Mouse (Mus musculus): ENCODE measurements around the gene Samsn1.
"Not testable (repeated sequence)": the region's sequence is repeated elsewhere in the genome, so short reads cannot be mapped to it uniquely, and the experiment has no call there.

Samsn1 gene

DNA sequence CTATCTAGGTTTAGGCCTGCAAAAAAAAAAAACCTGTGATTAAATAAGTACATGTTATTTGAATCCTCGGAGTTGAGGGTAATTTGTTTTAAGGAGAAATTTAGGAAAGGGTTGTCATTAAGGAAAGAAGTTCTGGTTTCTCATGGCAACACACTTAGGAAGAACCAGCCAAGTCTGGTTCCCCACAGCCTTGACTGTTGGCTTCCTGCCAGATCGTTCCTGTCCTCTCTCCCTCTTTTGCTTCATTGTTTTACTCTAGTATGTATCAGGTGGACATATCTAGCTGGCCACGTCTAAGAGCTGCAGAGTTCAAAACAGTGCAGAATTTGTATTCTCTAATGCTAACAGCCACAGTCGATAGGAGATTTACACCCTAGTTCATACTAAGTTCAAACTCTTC is 146.2 kb downstream of the Samsn1 start:
- DNase-seq (ENCODE audit: low read depth, low spot score) = no peak

DNA sequence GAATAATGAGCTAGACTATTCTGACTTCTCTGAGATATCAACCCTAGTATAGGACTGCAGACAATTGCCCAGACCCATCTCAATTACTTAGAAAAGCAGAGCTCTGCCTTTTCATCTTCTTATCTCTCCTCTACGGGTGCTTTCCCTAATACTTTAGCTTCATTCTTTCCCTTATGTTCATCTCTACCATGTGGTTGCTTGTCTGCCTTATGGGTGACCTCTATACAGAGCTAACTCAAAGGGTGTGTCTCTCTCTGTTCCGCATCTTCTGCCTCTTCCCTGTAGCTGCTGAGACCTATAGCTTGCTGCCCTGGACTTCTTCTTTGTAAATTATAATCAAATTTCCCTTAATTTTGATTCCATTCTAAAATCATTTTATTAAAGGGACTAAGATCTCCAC is 147.6 kb downstream of the Samsn1 start:
- no peak for DNase-seq (ENCODE audit: low read depth, low spot score)

DNA sequence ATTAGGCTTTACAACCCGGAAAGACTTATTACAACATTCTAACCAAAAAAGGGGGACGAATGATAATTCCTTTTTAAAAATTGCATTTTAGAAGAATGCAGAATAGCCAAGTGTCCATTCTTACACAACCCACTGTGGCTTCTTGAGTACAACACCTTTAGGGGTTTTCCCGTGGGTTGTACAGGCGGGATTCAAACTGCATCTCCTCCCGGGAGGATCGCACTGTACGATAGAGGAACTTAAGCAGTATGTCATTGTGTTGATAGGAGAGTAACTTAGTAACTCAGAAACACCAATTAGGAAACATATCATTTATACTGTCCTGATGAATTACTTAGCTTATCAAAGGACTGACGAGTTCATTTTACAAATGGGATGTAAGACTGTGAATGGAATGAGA is 149.8 kb downstream of the Samsn1 start:
- no peak for DNase-seq (ENCODE audit: low read depth, low spot score)

DNA sequence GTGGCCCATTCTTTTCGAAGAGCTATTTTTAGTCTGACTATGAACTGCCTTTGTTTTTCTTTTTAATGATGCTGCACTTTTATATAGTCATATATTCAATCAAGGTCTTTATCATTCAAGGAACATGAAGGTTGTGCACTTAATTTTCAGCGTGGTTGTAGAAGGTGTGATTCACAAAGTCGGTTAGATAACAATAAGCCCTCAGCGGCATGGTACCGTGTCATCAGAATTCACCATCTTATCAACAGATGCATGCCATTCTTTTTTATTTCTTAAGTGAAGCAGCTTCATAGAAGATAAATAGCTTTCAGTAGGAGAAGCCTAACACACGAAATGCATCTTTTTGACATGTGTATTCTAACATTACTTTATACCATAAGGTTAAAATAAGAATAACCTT is 154.7 kb downstream of the Samsn1 start:
- no peak for DNase-seq (ENCODE audit: low read depth, low spot score)

GRCm38 (mm10) chr16:75865505-75865904 is 156.6 kb downstream of the Samsn1 start:
- no peak for DNase-seq (ENCODE audit: low read depth, low spot score)

DNA sequence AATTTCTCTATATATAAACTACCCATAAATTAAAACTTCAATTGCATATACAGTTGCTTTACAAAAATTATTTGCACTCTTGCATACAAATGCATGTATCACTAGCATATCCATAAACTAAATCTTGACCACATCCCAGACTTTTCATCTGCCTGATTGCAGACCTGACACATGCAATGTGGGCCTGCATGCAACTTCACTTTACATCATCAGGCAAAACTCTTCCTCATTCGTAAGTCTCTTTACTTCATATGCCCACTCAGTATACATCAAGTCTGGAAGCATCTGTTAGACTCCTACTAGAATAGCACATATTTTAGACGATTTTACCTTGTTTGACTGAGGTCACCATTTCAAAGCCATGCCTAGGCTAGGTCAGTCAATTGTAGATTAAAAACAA is 157.4 kb downstream of the Samsn1 start:
- DNase-seq (ENCODE audit: low read depth, low spot score) = no peak

DNA sequence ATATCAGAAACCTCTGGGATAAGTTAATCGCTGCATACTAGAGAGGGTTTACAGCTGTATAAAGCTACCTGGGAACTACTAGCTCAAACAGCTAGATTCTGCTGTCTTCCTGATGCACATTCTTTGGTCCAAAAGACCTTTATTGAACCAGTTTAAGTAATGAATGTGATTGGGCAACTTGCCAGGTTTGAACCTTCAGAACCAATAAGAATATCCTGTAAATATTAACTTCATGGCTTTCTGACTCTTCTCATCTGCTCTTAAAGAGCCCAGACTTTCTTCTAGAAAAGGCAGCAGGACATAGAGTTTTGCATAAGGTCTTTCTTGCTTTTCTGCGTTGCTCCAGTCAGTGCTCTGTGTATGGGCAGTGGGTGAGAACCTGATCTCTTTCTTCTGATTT is 165.7 kb downstream of the Samsn1 start:
- DNase-seq (ENCODE audit: low read depth, low spot score) = no peak

- DNase-seq (ENCODE audit: low read depth, low spot score) = no peak
Measured at GRCm38 (mm10) chr16:75855402-75855801, 166.7 kb downstream of the Samsn1 start.

DNA sequence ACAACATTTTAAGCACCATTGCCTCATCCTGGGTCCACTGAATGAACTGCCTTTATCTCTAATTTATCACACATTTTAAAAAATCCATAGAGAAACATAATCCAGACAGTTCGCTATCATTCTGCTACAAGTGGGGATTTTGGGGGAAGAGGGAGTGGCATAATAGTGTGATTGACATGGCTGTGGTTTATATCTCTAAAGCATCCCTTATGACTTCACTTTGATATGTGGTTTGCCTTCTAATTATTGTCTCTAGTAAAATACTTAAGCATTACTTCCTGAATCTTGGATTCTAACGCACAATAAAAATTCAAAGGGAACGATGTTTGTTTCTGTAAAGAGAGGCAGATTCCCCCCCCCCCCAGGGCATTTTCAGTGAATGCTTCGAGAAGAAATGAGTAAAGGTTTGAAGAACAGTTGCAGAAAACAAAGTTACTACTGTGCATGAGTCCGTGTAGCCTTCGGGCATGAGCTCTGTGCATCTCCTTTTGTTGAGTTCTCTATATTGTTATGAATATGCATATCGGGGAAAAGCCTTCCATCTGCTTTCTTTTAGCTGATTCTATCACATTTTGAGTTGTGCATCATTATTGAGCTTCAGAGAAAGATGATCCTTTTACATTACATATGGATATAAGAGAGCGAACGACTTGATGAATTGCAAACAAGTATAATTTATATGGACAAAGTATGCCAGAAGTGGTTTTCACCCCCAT is 168.4 kb downstream of the Samsn1 start:
- no peak for DNase-seq (ENCODE audit: low read depth, low spot score)

- no peak for DNase-seq (ENCODE audit: low read depth, low spot score)
Measured at GRCm38 (mm10) chr16:75852485-75852884, 169.6 kb downstream of the Samsn1 start.

GRCm38 (mm10) chr16:75849039-75849438 is 173.0 kb downstream of the Samsn1 start:
- DNase-seq (ENCODE audit: low read depth, low spot score) = no peak

- DNase-seq (ENCODE audit: low read depth, low spot score) = no peak
Measured at GRCm38 (mm10) chr16:75843653-75844062, 178.4 kb downstream of the Samsn1 start.

DNA sequence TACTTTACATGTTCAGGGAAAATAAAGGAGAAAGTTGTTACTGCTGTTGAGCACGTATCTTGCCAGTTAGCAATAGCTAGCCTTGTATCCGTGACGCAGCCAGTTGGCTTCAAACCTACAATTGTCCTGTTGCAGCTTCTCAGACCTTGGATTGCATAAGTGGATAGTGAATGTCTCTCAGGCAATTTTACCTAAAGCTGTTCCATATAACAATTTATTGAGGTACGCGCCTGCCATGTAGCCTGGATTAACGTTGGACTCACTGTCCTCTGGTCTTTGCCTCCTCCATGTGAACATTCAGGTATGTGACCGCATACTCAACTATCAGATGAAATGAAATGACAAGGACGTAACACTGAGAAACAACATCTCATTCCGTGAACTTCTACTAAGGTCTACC is 179.1 kb downstream of the Samsn1 start:
- DNase-seq (ENCODE audit: low read depth, low spot score) = no peak

GRCm38 (mm10) chr16:75842569-75842968 is 179.5 kb downstream of the Samsn1 start:
- no peak for DNase-seq (ENCODE audit: low read depth, low spot score)

- no peak for DNase-seq (ENCODE audit: low read depth, low spot score)
Measured at GRCm38 (mm10) chr16:75837728-75838451, 184.2 kb downstream of the Samsn1 start.

DNA sequence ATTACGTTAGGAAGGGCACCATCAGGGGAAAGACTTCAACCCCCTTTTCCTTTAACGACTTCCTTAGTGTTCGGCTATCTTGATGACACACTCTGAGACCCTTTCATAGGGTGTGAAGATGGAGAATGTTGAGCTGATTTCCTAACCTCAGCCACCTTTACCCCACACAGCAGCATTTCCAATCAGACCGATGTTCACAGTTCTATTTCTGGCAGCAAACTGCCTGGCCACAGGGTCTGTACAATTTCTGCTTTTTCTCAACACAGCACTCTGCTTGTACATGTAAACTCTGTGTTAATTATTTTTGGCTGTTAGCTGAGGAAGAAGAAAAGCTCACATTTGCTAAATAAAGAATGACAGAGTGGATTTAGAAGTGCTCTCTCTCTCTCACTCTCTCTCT is 190.7 kb downstream of the Samsn1 start:
- no peak for DNase-seq (ENCODE audit: low read depth, low spot score)

DNA sequence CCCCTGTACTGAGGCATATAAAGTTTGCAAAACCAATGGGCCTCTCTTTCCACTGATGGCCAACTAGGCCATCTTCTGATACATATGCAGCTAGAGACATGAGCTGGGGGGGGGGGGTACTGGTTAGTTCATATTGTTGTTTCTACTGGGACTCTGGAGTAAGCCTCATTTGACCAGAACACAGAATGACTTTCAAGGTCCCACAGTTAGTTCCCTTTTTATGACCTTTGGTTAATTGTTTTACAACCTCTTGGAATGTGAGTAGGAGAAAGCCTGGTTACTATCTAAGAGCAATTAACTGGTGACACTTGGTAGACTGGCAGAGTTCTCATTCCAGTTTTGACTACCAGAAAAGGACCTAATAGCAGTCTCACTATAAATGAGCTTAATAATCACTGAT is 195.1 kb downstream of the Samsn1 start:
- not testable (repeated sequence) for DNase-seq (ENCODE audit: low read depth, low spot score)

DNA sequence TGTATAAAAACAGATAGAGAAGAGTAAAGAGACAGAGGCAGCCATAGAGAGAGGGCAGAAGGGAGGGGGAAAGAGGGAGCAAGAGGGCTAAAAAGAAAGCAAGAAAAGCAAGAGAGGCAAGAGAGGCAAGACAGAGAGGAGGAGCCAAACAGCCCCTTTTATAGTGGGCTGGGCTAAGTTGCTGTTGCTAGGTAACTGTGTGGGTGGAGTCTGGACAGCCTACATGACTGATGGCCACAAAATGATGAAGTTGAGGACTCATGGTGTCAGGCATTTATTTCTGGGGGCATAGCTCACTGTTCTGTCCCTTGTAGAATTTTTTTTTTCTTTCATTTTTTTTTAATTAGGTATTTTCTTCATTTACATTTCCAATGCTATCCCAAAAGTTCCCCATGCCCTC is 195.6 kb downstream of the Samsn1 start:
- DNase-seq (ENCODE audit: low read depth, low spot score) = no peak

DNA sequence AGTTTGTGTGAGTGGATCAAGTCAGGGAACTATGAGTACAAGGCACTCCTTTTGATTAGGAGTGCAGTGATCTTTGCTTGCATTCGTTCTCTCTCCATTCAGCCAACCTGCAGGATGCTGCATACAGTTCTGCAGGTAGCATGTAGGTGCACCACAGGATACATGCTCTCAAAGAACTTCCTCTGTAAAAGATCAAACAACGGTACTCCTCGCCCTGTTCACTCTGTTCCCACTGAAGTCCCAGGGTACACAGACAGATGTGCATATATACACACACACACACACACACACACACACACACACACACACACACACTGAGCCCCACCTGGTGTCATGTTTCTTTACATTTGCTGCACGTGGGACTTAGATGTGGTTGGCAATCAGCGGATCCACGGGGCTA is 198.9 kb downstream of the Samsn1 start:
- no peak for DNase-seq (ENCODE audit: low read depth, low spot score)

DNA sequence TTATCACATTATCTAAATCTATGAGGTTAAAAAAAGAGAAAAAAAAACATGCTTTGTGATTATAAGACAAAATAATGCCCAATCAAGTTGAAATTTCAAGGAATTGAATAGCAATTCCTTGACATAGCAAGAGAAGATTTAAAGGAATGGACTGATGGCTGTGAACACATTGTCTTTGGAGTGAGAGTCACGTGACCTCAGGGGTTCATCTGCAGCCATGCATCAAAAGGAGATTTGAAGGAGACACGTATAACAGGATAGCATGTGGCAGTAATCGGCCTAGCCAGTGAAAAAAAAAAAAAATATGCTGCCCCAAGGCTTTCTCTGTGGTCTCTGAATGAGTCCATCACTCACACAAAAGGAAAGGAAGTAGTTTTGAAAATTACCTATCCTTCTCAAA is 201.1 kb downstream of the Samsn1 start:
- DNase-seq (ENCODE audit: low read depth, low spot score) = no peak

All from retina, adult 2 months (tissue).